Mouse (Mus musculus): ENCODE measurements around the gene Akap8. TPM values are rescaled to one million over a fixed set of nuclear protein-coding genes. Genes with fewer than 3 reads are reported as not detected.

Akap8 gene
- polyA plus RNA-seq, 1 experiment from 2014 or later, result 112 TPM

DNA sequence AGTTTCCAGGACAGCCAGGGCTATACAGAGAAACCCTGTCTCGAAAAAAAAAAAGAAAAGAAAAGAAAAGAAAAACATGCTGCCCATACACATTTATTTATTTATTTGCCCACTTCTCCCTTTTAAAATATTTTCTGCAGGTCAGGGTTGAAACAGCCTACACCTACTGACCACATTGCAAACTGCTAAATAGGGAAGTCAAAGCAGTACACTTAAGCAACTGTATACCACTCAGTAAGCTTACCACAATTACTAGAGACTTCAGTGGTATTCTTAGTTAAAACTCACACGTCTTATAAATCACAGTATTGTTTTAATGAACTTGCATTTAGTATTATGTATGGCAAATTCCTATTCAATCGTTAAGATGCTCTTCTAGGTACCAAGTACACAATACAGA is 40.5 kb downstream of the Akap8 start:
- no peak overlapping the region for H3K4me3 ChIP-seq (ENCODE audit: low read length)
- H3K27me3 ChIP-seq (ENCODE audit: insufficient read depth, low read length), result no peaks in the 10 kb centered on the region
- H3K9me3 ChIP-seq (ENCODE audit: low read length), result no peaks in the 10 kb centered on the region
- no peaks in the 10 kb centered on the region for H3K36me3 ChIP-seq (ENCODE audit: insufficient read depth, low read length)
- no peak for ATAC-seq (ENCODE audit: low FRiP score, low TSS enrichment)
- H3K4me2 ChIP-seq (replicated peaks; ENCODE audit: low read depth, low read length), result no peak overlapping the region
- peaks cover 27% of the 10 kb centered on the region for H3K4me1 ChIP-seq (ENCODE audit: insufficient read depth, low read length)
- no peak overlapping the region for H3K27ac ChIP-seq (ENCODE audit: low read length)
- H3K9ac ChIP-seq (replicated peaks; ENCODE audit: low read length), result no peak overlapping the region
- WGBS, result 91% methylated on average over 3 of the region's 3 CpGs

DNA sequence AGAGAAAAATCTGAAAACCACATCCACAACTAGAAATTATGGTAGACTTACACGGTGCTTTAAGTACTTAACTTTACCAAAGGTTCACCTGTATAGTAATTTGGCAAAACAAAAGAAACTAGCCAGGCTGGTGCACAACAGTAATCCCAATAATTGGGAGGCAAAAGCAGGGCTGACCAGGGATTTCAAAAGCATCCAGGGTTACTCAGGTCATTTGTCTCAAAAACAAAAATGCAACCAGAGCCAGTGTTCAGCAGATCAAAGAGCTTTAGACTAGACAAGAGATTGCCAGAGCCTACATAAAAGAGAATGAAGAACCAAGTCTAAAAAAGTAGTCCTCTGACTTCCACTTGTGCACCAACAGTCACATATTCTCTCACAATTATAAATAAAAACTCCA is 43.8 kb downstream of the Akap8 start:
- no peak for ATAC-seq (ENCODE audit: low FRiP score, low TSS enrichment)
- Histone ChIP-seq H3K27ac (ENCODE audit: low read length) (no peak overlapping the region), H3K9me3 (ENCODE audit: low read length) (no peaks in the 10 kb centered on the region), H3K9ac (replicated peaks; ENCODE audit: low read length) (no peak overlapping the region), H3K4me1 (ENCODE audit: insufficient read depth, low read length) (peaks cover 20% of the 10 kb centered on the region), H3K36me3 (ENCODE audit: insufficient read depth, low read length) (no peaks in the 10 kb centered on the region), H3K4me2 (replicated peaks; ENCODE audit: low read depth, low read length) (no peak overlapping the region), H3K4me3 (ENCODE audit: low read length) (no peak overlapping the region), H3K27me3 (ENCODE audit: insufficient read depth, low read length) (no peaks in the 10 kb centered on the region)
- 98% methylated on average over 1 of the region's 1 CpGs for WGBS

DNA sequence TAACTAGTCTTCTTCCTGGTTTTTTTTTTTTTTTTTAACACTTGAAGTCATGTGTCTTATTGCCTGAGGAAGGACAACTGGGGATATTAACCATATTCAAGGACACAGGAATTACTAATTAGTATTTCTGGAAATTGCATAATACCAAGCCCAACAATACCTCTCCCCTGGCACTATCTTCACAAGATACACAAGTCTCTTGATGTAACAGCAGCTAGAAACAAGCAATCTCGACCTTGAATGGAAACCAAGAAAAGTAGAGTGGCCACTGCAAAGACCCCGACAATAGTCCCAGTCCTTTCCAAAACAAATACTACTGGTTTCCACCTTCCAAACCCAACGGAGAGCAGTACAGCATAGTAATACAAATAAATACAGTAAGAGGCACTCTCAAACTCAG is 45.5 kb downstream of the Akap8 start:
- no peak overlapping the region for H3K4me2 ChIP-seq (replicated peaks; ENCODE audit: low read depth, low read length)
- no peak overlapping the region for H3K9ac ChIP-seq (replicated peaks; ENCODE audit: low read length)
- WGBS, result 90% methylated on average over 3 of the region's 3 CpGs
- no peak overlapping the region for H3K4me3 ChIP-seq (ENCODE audit: low read length)
- H3K27me3 ChIP-seq (ENCODE audit: insufficient read depth, low read length), result no peaks in the 10 kb centered on the region
- no peaks in the 10 kb centered on the region for H3K36me3 ChIP-seq (ENCODE audit: insufficient read depth, low read length)
- H3K4me1 ChIP-seq (ENCODE audit: insufficient read depth, low read length), result peaks cover 8% of the 10 kb centered on the region; the same call in 1 of the 2 replicates
- no peaks in the 10 kb centered on the region for H3K9me3 ChIP-seq (ENCODE audit: low read length)
- no peak overlapping the region for H3K27ac ChIP-seq (ENCODE audit: low read length)
- no peak for ATAC-seq (ENCODE audit: low FRiP score, low TSS enrichment)

DNA sequence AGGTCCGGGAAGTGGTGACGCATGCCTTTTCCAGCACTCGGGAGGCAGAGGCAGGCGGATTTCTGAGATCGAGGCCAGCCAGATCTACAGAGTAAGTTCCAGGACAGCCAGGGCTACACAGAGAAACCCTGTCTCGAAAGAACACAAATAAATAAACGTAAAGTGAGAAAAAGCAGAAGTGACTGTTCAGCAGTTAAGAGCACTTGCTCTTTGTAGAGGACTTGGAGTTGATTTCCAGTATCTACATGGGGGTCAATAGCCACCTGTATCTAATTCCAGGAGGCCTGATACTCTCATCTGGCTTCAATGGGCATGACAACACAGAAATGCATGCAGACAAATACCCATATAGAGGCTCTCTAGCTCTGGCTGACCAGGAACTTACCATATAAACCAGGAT is 51.9 kb downstream of the Akap8 start:
- no peak for ATAC-seq (ENCODE audit: low FRiP score, low TSS enrichment)
- WGBS, result 89% methylated on average over 7 of the region's 7 CpGs
- H3K4me2 ChIP-seq (replicated peaks; ENCODE audit: low read depth, low read length), result no peak overlapping the region
- H3K9ac ChIP-seq (replicated peaks; ENCODE audit: low read length), result no peak overlapping the region
- H3K27ac ChIP-seq (ENCODE audit: low read length), result no peak overlapping the region
- no peak overlapping the region for H3K4me3 ChIP-seq (ENCODE audit: low read length)
- peaks cover 4% of the 10 kb centered on the region; the same call in 1 of the 2 replicates for H3K4me1 ChIP-seq (ENCODE audit: insufficient read depth, low read length)
- no peaks in the 10 kb centered on the region for H3K36me3 ChIP-seq (ENCODE audit: insufficient read depth, low read length)
- no peaks in the 10 kb centered on the region for H3K9me3 ChIP-seq (ENCODE audit: low read length)
- H3K27me3 ChIP-seq (ENCODE audit: insufficient read depth, low read length), result no peaks in the 10 kb centered on the region

DNA sequence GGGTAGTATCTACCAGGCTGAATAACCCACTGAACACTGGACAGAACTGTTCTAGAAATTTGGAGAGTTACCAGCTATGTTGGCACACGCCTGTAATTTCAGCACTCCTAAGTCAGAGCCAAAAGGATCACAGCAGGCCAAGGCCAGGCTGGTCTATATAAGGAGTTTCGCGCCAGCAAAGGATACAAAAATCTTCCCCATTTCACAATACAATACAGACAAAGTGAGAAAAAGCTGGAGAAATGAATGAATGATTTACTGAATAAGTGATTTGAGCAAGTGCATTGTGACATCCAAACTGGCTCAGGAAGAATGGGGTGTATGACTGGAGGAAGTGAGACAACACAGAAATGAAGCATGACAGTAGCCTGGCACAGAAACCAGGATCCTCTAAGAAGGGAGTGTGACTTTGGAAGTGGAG is 52.5 kb downstream of the Akap8 start:
- H3K4me2 ChIP-seq (replicated peaks; ENCODE audit: low read depth, low read length), result no peak overlapping the region
- H3K36me3 ChIP-seq (ENCODE audit: insufficient read depth, low read length), result no peaks in the 10 kb centered on the region
- H3K4me1 ChIP-seq (ENCODE audit: insufficient read depth, low read length), result peaks cover 5% of the 10 kb centered on the region; the same call in 1 of the 2 replicates
- no peaks in the 10 kb centered on the region for H3K9me3 ChIP-seq (ENCODE audit: low read length)
- ATAC-seq (ENCODE audit: low FRiP score, low TSS enrichment), result no peak
- no peak overlapping the region for H3K9ac ChIP-seq (replicated peaks; ENCODE audit: low read length)
- no peak overlapping the region for H3K27ac ChIP-seq (ENCODE audit: low read length)
- H3K4me3 ChIP-seq (ENCODE audit: low read length), result no peak overlapping the region
- 95% methylated on average over 3 of the region's 3 CpGs for WGBS
- no peaks in the 10 kb centered on the region for H3K27me3 ChIP-seq (ENCODE audit: insufficient read depth, low read length)

DNA sequence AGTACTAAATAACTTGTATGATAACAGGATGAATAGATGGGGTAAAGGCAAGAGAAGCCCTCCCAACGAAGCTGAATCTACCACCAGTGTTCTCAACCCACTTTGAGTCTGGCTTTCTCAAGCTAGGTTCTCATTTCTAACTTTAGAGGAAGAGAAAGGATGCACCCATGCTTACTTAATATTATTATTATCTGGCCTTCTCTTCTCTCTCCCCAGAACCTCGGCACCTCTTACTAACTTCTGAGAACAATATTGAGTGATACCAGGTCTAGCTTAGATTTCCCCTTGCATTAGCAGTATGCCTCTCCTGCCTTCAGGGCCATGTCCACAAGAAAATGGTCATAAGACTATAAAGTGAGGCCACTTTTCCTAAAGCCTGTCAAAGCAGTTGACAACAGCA is 52.9 kb downstream of the Akap8 start:
- Histone ChIP-seq H3K27ac (ENCODE audit: low read length) (no peak overlapping the region), H3K36me3 (ENCODE audit: insufficient read depth, low read length) (no peaks in the 10 kb centered on the region), H3K9me3 (ENCODE audit: low read length) (no peaks in the 10 kb centered on the region), H3K4me3 (ENCODE audit: low read length) (no peak overlapping the region), H3K9ac (replicated peaks; ENCODE audit: low read length) (no peak overlapping the region), H3K4me2 (replicated peaks; ENCODE audit: low read depth, low read length) (no peak overlapping the region), H3K27me3 (ENCODE audit: insufficient read depth, low read length) (no peaks in the 10 kb centered on the region), H3K4me1 (ENCODE audit: insufficient read depth, low read length) (peaks cover 5% of the 10 kb centered on the region; the same call in 1 of the 2 replicates)
- no peak for ATAC-seq (ENCODE audit: low FRiP score, low TSS enrichment)
- 82% methylated on average over 2 of the region's 2 CpGs for WGBS

DNA sequence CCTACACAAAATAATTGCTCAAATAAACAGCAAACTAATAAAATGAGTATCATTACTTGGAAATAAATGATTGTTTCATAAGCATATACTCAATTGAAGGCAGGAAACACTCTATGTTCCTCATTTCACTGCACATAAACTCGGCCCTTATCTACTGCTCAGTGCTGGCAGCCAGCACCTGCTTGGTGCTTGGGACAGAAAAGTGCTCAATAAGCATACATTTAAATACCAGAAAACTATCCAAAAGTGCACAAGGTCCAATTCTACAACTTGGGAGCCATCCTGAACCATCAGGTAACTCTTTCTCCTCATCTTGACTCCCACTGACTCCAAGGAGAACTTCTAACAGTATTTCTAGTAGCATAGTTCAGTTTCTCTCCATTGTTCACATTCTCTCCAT is 53.4 kb downstream of the Akap8 start:
- no peaks in the 10 kb centered on the region for H3K27me3 ChIP-seq (ENCODE audit: insufficient read depth, low read length)
- no peaks in the 10 kb centered on the region for H3K9me3 ChIP-seq (ENCODE audit: low read length)
- no peak for ATAC-seq (ENCODE audit: low FRiP score, low TSS enrichment)
- no peak overlapping the region for H3K27ac ChIP-seq (ENCODE audit: low read length)
- H3K4me3 ChIP-seq (ENCODE audit: low read length), result no peak overlapping the region
- 80% methylated on average over 1 of the region's 1 CpGs for WGBS
- no peak overlapping the region for H3K4me2 ChIP-seq (replicated peaks; ENCODE audit: low read depth, low read length)
- no peaks in the 10 kb centered on the region for H3K36me3 ChIP-seq (ENCODE audit: insufficient read depth, low read length)
- H3K4me1 ChIP-seq (ENCODE audit: insufficient read depth, low read length), result peaks cover 5% of the 10 kb centered on the region; the same call in 1 of the 2 replicates
- H3K9ac ChIP-seq (replicated peaks; ENCODE audit: low read length), result no peak overlapping the region

DNA sequence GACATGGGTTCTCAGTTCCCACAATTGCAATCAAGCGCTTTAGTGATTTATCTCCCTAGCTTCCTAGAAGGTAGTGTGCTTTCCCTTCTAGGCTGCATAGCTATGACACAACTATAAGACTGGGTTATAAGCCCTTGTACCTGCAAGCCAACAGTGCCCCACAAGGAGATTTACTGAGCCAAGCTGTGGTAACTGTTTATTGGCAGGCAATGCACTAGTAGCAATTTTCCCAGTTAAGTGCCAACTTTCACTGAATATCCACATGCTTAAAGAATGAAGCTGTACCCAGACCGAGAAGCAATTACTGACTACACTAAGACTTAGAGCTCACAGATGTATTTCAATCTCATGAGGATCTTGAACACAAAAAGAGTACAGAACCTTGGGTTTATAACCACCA is 57.4 kb downstream of the Akap8 start:
- no peaks in the 10 kb centered on the region for H3K27me3 ChIP-seq (ENCODE audit: insufficient read depth, low read length)
- 86% methylated on average over 2 of the region's 2 CpGs for WGBS
- no peak for ATAC-seq (ENCODE audit: low FRiP score, low TSS enrichment)

DNA sequence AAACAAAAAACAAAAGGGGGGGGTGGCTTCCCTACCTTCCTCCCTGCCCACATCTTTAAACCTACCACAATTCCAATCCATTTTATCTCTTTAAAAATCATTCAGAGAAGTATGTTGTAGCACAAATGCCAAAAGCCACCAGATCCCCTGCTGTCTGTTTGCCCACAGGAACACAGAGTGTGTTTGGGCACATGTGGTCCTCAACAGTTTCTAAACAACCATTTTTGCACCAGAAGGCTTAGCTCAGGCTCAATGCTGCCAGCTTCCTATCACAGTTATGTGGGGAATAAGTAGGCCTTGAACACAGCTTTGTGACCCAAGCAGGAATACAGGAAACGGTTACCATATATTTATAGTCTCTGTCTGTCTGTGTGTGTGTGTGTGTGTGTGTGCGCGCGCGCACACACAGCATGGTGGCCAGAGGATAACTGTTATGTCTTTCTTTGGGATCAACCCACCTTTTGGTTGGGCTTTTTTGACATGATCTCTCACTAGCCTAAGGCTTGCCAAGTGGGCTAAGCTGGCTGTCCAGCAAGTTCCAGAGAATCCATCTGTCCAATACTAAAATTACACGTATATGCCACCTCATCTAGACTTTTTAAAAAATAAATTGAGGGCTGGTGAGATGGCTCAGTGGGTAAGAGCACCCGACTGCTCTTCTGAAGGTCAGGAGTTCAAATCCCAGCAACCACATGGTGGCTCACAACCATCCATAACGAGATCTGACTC is 58.0 kb downstream of the Akap8 start:
- Histone ChIP-seq H3K9me3 (ENCODE audit: low read length) (no peaks in the 10 kb centered on the region), H3K36me3 (ENCODE audit: insufficient read depth, low read length) (no peaks in the 10 kb centered on the region), H3K4me2 (replicated peaks; ENCODE audit: low read depth, low read length) (no peak overlapping the region), H3K4me3 (ENCODE audit: low read length) (no peak overlapping the region), H3K9ac (replicated peaks; ENCODE audit: low read length) (no peak overlapping the region), H3K4me1 (ENCODE audit: insufficient read depth, low read length) (0 out of 2 replicates have a peak, but pooled peaks cover 5% of the 10 kb centered on the region), H3K27me3 (ENCODE audit: insufficient read depth, low read length) (no peaks in the 10 kb centered on the region), H3K27ac (ENCODE audit: low read length) (no peak overlapping the region)
- ATAC-seq (ENCODE audit: low FRiP score, low TSS enrichment), result no peak
- 89% methylated on average over 8 of the region's 8 CpGs for WGBS

More for the DNA sequence above, 57.4 kb downstream of the Akap8 start:
- Histone ChIP-seq H3K4me1 (ENCODE audit: insufficient read depth, low read length) (0 out of 2 replicates have a peak, but pooled peaks cover 5% of the 10 kb centered on the region), H3K4me3 (ENCODE audit: low read length) (no peak overlapping the region), H3K27ac (ENCODE audit: low read length) (no peak overlapping the region), H3K9me3 (ENCODE audit: low read length) (no peaks in the 10 kb centered on the region), H3K9ac (replicated peaks; ENCODE audit: low read length) (no peak overlapping the region), H3K36me3 (ENCODE audit: insufficient read depth, low read length) (no peaks in the 10 kb centered on the region), H3K4me2 (replicated peaks; ENCODE audit: low read depth, low read length) (no peak overlapping the region)

DNA sequence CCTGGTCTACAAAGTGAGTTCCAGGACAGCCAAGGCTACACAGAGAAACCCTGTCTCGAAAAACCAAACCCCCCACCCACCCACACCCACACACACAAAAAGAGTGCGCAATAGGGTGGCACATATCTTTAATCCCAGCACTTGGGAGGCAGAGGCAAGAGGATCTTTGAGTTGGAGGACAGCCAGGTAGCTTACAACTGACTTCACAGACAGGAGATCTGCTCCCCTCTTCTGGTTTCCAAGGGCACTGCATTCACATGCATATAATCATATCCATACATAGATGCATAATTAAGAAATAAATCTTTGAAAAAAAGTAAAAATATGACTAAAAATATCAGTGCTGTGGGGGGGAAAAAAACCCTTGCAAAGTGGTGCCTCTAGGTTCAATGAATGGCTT is 62.2 kb downstream of the Akap8 start:
- Histone ChIP-seq H3K4me1 (ENCODE audit: insufficient read depth, low read length) (0 out of 2 replicates have a peak, but pooled peaks cover 2% of the 10 kb centered on the region), H3K9ac (replicated peaks; ENCODE audit: low read length) (no peak overlapping the region), H3K9me3 (ENCODE audit: low read length) (no peaks in the 10 kb centered on the region), H3K27me3 (ENCODE audit: insufficient read depth, low read length) (no peaks in the 10 kb centered on the region), H3K4me3 (ENCODE audit: low read length) (no peak overlapping the region), H3K36me3 (ENCODE audit: insufficient read depth, low read length) (no peaks in the 10 kb centered on the region), H3K4me2 (replicated peaks; ENCODE audit: low read depth, low read length) (no peak overlapping the region), H3K27ac (ENCODE audit: low read length) (no peak overlapping the region)
- 94% methylated on average over 2 of the region's 2 CpGs for WGBS
- ATAC-seq (ENCODE audit: low FRiP score, low TSS enrichment), result no peak
